Mouse (Mus musculus): Measurements from ENCODE around the gene Znhit6.
A peak's percentile ranks its signal among the peaks of the same experiment; 100 is the strongest.

Znhit6 gene

GRCm38 (mm10) chr3:145646009-145646408 is 70.0 kb downstream of the Znhit6 start:
- peak; percentile 55 for DNase-seq (ENCODE audit: low read depth)

GRCm38 (mm10) chr3:145646666-145647065 is 70.7 kb downstream of the Znhit6 start:
- DNase-seq (ENCODE audit: low read depth), result no peak

GRCm38 (mm10) chr3:145647416-145647815 is 71.4 kb downstream of the Znhit6 start:
- peak; percentile 67 for DNase-seq (ENCODE audit: low read depth)

- DNase-seq (ENCODE audit: low read depth), result peak; percentile 76
Measured at GRCm38 (mm10) chr3:145648097-145648931, 72.3 kb downstream of the Znhit6 start.

GRCm38 (mm10) chr3:145648991-145649851 is 73.2 kb downstream of the Znhit6 start:
- peak; percentile 87 for DNase-seq (ENCODE audit: low read depth)

GRCm38 (mm10) chr3:145649852-145650202 is 73.8 kb downstream of the Znhit6 start, which contains the start of gene Ccn1:
TSS of gene Ccn1 (minus strand) at chr3:145649981.
- DNase-seq (ENCODE audit: low read depth), result peak; percentile 95

GRCm38 (mm10) chr3:145650298-145651011 is 74.5 kb downstream of the Znhit6 start:
- peak; percentile 73 for DNase-seq (ENCODE audit: low read depth)

- peak; percentile 83 for DNase-seq (ENCODE audit: low read depth)
Measured at GRCm38 (mm10) chr3:145651029-145651977, 75.3 kb downstream of the Znhit6 start.

- DNase-seq (ENCODE audit: low read depth), result no peak
Measured at GRCm38 (mm10) chr3:145651978-145652321, 75.9 kb downstream of the Znhit6 start.

- peak; percentile 74 for DNase-seq (ENCODE audit: low read depth)
Measured at GRCm38 (mm10) chr3:145652322-145653131, 76.5 kb downstream of the Znhit6 start.

GRCm38 (mm10) chr3:145653191-145653940 is 77.4 kb downstream of the Znhit6 start:
- peak; percentile 94 for DNase-seq (ENCODE audit: low read depth)

GRCm38 (mm10) chr3:145654028-145654427 is 78.0 kb downstream of the Znhit6 start:
- peak; percentile 20 for DNase-seq (ENCODE audit: low read depth)
